Mouse (Mus musculus) heart, postnatal 25 days (tissue): ENCODE measurements around the gene Nipsnap3a. TPM values are rescaled to one million over a fixed set of nuclear protein-coding genes. Genes with fewer than 3 reads are reported as not detected.

Experiments used
- DNase-seq: peaks from one replicate; pipeline ENCODE4 v3.0.0; 2022; ENCODE audit warnings: low spot score
- intact Hi-C: fragments of 180-260 bp; cut with DNase I; formaldehyde crosslinking; loops from one replicate; pipeline ENCODE4 v1.15.1; 2025
- total RNA-seq, 2 experiments: library from RNA; stranded (reverse); gene quantifications; 2 replicates each; pipeline ENCODE4 v1.2.3; 2021

Gene Nipsnap3a
- total RNA-seq, 2 experiments from 2014 or later = not detected

- DNase-seq = no peak
- intact Hi-C loops = no loop called here
Observed at GRCm38 (mm10) chr4:53045807-53046206, 56.7 kb downstream of the Nipsnap3a start.

- intact Hi-C loops = no loop called here
- DNase-seq = no peak
Observed at GRCm38 (mm10) chr4:53046238-53047022, 57.4 kb downstream of the Nipsnap3a start.

Other genes starting within 250 kb of the Nipsnap3a start
- not detected for gene Olfr275, start 174.7 kb upstream of the Nipsnap3a start, total RNA-seq
- not detected for gene Olfr273, start 130.0 kb upstream of the Nipsnap3a start, total RNA-seq
- not detected for gene Olfr272, start 70.1 kb upstream of the Nipsnap3a start, total RNA-seq
- not detected for gene Olfr270, start 24.7 kb upstream of the Nipsnap3a start, total RNA-seq
- gene Nipsnap3b, start 22.6 kb downstream of the Nipsnap3a start, total RNA-seq = 1 to 10 TPM; 4.0 to 4.1 TPM
- 10 to 100 TPM; 13.6 to 19.7 TPM for gene Abca1, start 170.6 kb downstream of the Nipsnap3a start, total RNA-seq